Comparison of ENCODE assay signal across 9 mouse cellular contexts in genomic region chr2:61805541-61806345, GRCm38 (mm10). TPM values are rescaled to one million over a fixed set of nuclear protein-coding genes. Genes with fewer than 3 reads are reported as not detected.
DNase-seq lines count a peak whose midpoint lies in the region; ATAC-seq and TF ChIP-seq lines count a peak whose summit lies in the region.
"Had no signal": no experiment of that assay in that cellular context is flagged by ENCODE, and none has a peak within 500 bp of the region (broad histone marks: within the 10 kb centered on the region; RNA-seq: fewer than 3 reads in every experiment).

No protein-coding gene starts in this region.

- no peaks in the 10 kb centered on the region for H3K36me3 ChIP-seq in testis, adult 2 months (ENCODE audit: control insufficient read depth, insufficient read depth, low read length)
- 0 out of 2 replicates have a peak, but pooled peaks cover 2% of the 10 kb centered on the region for H3K36me3 ChIP-seq in hindbrain, embryonic 12.5 days
- H3K36me3 ChIP-seq in midbrain, embryonic 12.5 days, result no peaks in the 10 kb centered on the region

- no peak for TF ChIP-seq POLR2A in testis, adult 2 months (IDR thresholded peaks at IDR 0.05; ENCODE audit: control insufficient read depth, low read depth, low read length)

- 1% methylated on average over 39 of the region's 39 CpGs for WGBS in hindbrain, embryonic 12.5 days
- WGBS in midbrain, embryonic 12.5 days, result under 1% methylated on average over 38 of the region's 39 CpGs

- peaks cover 2% of the 10 kb centered on the region for H3K27me3 ChIP-seq in testis, adult 2 months (ENCODE audit: control insufficient read depth, insufficient read depth, low read length)
- peaks cover 87% of the 10 kb centered on the region for H3K27me3 ChIP-seq in hindbrain, embryonic 12.5 days
- peaks cover 88% of the 10 kb centered on the region for H3K27me3 ChIP-seq in midbrain, embryonic 12.5 days

- no peak overlapping the region for H3K9ac ChIP-seq in hindbrain, embryonic 12.5 days
- H3K9ac ChIP-seq in midbrain, embryonic 12.5 days (replicated peaks), result no peak overlapping the region

- TF ChIP-seq CTCF in testis, adult 2 months (IDR thresholded peaks at IDR 0.05; ENCODE audit: control insufficient read depth, insufficient read depth, insufficient replicate concordance, low read depth, low read length), result no peak

- H3K9me3 ChIP-seq in hindbrain, embryonic 12.5 days (replicated peaks), result no peaks in the 10 kb centered on the region
- H3K9me3 ChIP-seq in midbrain, embryonic 12.5 days, result no peaks in the 10 kb centered on the region

- peak overlapping the region; percentile 0 for H3K4me3 ChIP-seq in testis, adult 2 months (ENCODE audit: control insufficient read depth, low read depth, low read length)
- H3K4me3 ChIP-seq in hindbrain, embryonic 12.5 days, result 0 out of 2 replicates have a peak overlapping the region, but pooled peaks have one; percentile 3
- H3K4me3 ChIP-seq in midbrain, embryonic 12.5 days, result peak overlapping the region; percentile 20

- no peak overlapping the region for H3K27ac ChIP-seq in testis, adult 2 months (ENCODE audit: control insufficient read depth, insufficient read depth, low read depth, low read length)
- H3K27ac ChIP-seq in hindbrain, embryonic 12.5 days, result no peak overlapping the region
- H3K27ac ChIP-seq in midbrain, embryonic 12.5 days (replicated peaks), result no peak overlapping the region
- H3K27ac ChIP-seq: macrophage had no signal

- peaks cover 9% of the 10 kb centered on the region for H3K4me1 ChIP-seq in testis, adult 2 months (ENCODE audit: control insufficient read depth, insufficient read depth, low read length)
- peaks cover 11% of the 10 kb centered on the region for H3K4me1 ChIP-seq in hindbrain, embryonic 12.5 days
- H3K4me1 ChIP-seq in midbrain, embryonic 12.5 days, result peaks cover 17% of the 10 kb centered on the region

- ATAC-seq in hindbrain, embryonic 12.5 days (ENCODE audit: low FRiP score), result 0 out of 2 replicates have a peak, but pooled peaks have one; percentile 36
- no peak for ATAC-seq in midbrain, embryonic 12.5 days (ENCODE audit: low FRiP score, low read depth)

- DNase-seq in gastrocnemius, postnatal 4 days (ENCODE audit: low spot score in 2 of 2), result peak; percentile 14 to 16
- DNase-seq in gastrocnemius, adult 18-20 months (ENCODE audit: low spot score), result no peak
- DNase-seq in testis, postnatal 14 days (ENCODE audit: low spot score), result no peak
- DNase-seq in urinary bladder, postnatal 14 days (ENCODE audit: low spot score), result no peak
- no peak for DNase-seq in thymus, postnatal 10 days (ENCODE audit: low spot score in 2 of 2)

- H3K4me2 ChIP-seq in hindbrain, embryonic 12.5 days (replicated peaks), result peak overlapping the region; percentile 29; the same call in 1 of the 2 replicates
- H3K4me2 ChIP-seq in midbrain, embryonic 12.5 days (replicated peaks), result peak overlapping the region; percentile 31; the same call in 1 of the 2 replicates

RNA-seq across cellular contexts. Expression of gene Tbr1, which starts 3.0 kb away (rescaled TPM):
- total RNA-seq in gastrocnemius, postnatal 4 days (2021), result under 1 TPM; 0.36 to 0.49 TPM
- total RNA-seq in gastrocnemius, adult 18-20 months (2021), result not detected
- 0.68 and 0.89 TPM in 2 replicates for polyA plus RNA-seq in testis, adult 2 months (2012; rRNA removed)
- 0.14 and 0.54 TPM in 2 replicates for polyA plus RNA-seq in hindbrain, embryonic 12.5 days (2016; fragmentation: Nextera tagmentation; extraction: Ambion mirVana)
- polyA plus RNA-seq in midbrain, embryonic 12.5 days (2016; fragmentation: Nextera tagmentation; extraction: Ambion mirVana), result 1.5 and 4.0 TPM in 2 replicates
- polyA plus RNA-seq: macrophage had no signal

Comparison
In these comparisons a context has a peak if more than half of its experiments do, and no peak if none do; other contexts are left out.
1. DNase-seq: peak in gastrocnemius, postnatal 4 days (2 of 2); none in gastrocnemius, adult 18-20 months (single experiment), testis, postnatal 14 days (single experiment), urinary bladder, postnatal 14 days (single experiment) and thymus, postnatal 10 days (0 of 2).
2. Peak in every context shown above with its lines, with median percentiles within 50 percentile points of each other: H3K4me3 ChIP-seq.